Mouse (Mus musculus) limb, embryonic 11.5 days (tissue): ENCODE data around the gene Rps23. TPM values are rescaled to one million over a fixed set of nuclear protein-coding genes. Genes with fewer than 3 reads are reported as not detected.

Experiments used
- ATAC-seq: fragments of 200-750 bp; cut with Nextera tagmentation; 2 replicates; pipeline ENCODE4 v1.8.0; 2017; ENCODE audit warnings: low read depth; ENCODE audit not compliant: insufficient number of reproducible peaks, low FRiP score, low TSS enrichment
- DNase-seq: peaks from one replicate; pipeline ENCODE4 v3.0.0-alpha.2; 2015; ENCODE audit warnings: low spot score
- H3K27ac ChIP-seq: fragments of 300-500 bp; sonication (generic); replicated peaks from 2 replicates; pipeline ENCODE4 v1.5.1; 2014; ENCODE audit warnings: low read depth, mild to moderate bottlenecking, low read length
- H3K27me3 ChIP-seq: fragments of 300-500 bp; sonication (generic); 2 replicates; pipeline ENCODE4 v1.6.1; 2014; ENCODE audit warnings: mild to moderate bottlenecking, low read length, mixed read lengths; ENCODE audit not compliant: control insufficient read depth, insufficient read depth
- H3K36me3 ChIP-seq: fragments of 300-500 bp; sonication (generic); 2 replicates; pipeline ENCODE4 v1.6.1; 2014; ENCODE audit warnings: mild to moderate bottlenecking, low read length, moderate library complexity, mixed read lengths; ENCODE audit not compliant: control insufficient read depth, insufficient read depth
- H3K4me1 ChIP-seq: fragments of 300-500 bp; sonication (generic); 2 replicates; pipeline ENCODE4 v1.6.1; 2014; ENCODE audit warnings: low read length, mixed read lengths; ENCODE audit not compliant: control insufficient read depth, insufficient read depth
- H3K4me2 ChIP-seq: fragments of 300-500 bp; sonication (generic); 2 replicates; pipeline ENCODE4 v1.6.1; 2014; ENCODE audit warnings: low read depth, mild to moderate bottlenecking, moderate library complexity; ENCODE audit not compliant: severe bottlenecking
- H3K4me3 ChIP-seq: fragments of 300-500 bp; sonication (generic); 2 replicates; pipeline ENCODE4 v1.5.1; 2014; ENCODE audit warnings: low read depth, low read length
- H3K9ac ChIP-seq: fragments of 300-500 bp; sonication (generic); 2 replicates; pipeline ENCODE4 v1.6.1; 2014; ENCODE audit warnings: mild to moderate bottlenecking, low read length
- H3K9me3 ChIP-seq: fragments of 300-500 bp; sonication (generic); 2 replicates; pipeline ENCODE4 v1.6.1; 2016; ENCODE audit warnings: low read length; ENCODE audit not compliant: control insufficient read depth
- WGBS: fragments of 180-500 bp; shearing (Covaris S2); extraction: QIAGEN DNeasy Blood & Tissue Kit; methylation state at CpG from one replicate; pipeline ENCODE4 v1.1.7; 2014; 5-methylcytosine and 5-hydroxymethylcytosine counted together
- polyA plus RNA-seq: library from polyadenylated mRNA; unstranded; fragments of >200 nt; fragmentation: Nextera tagmentation; extraction: Ambion mirVana; gene quantifications from 2 replicates; pipeline ENCODE4 v1.2.1, GENCODE M21; 2014

Rps23 gene
- 287 and 289 TPM in 2 replicates for polyA plus RNA-seq

DNA sequence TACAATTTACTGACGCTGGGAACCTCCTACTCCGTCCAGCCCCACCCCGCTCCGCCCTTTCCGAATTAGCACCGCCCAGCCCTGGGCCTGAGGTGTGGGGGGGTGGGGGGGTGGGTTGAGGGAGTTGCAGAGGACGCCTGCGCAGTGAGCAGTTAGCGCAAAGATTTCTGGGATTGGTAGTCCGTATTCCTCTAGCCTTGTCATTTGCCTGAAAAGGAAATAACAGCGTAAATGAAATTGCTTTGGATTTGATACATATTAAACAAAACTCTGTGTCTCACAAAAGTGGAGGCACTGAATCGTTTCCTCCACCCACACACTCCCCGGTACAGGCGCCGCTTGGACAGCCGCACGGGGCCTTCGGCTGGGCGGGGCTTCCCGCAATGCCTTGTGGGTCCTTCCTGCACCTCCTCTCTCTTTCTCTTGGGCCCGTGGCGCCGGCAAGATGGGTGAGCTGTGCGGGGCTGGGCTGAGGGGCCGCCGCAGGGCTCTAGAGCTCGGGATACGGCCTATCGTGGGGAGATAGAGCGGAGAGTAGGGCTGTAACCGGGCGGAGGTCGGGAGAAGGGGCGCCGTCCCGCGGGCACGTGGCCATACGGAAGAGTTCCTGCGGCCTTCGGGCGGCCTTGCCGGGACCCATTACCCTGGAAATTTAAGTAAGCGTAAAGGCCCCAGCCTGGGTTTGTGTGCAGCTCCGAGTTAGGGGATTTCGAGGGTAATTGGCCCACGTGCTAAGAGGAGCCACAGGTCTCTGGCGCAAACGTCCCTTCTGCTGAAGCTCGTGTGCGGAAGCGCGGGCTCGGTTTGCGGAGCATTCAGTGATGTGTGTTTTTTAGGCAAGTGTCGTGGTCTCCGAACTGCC is at the start of gene Rps23:
Gene Rps23 (plus strand): TSS at position 208 of the 862 bp plus-strand sequence.
- WGBS: under 1% methylated on average over 57 of the region's 57 CpGs
- H3K27ac ChIP-seq: peak within 1 kb of the TSS; percentile 47; the same call in 1 of the 2 replicates
- H3K4me1 ChIP-seq: no peaks in the 10 kb centered on the region
- peak; percentile 93 for DNase-seq
- H3K9ac ChIP-seq: peak within 1 kb of the TSS; percentile 98
- no peaks in the 10 kb centered on the region for H3K9me3 ChIP-seq
- H3K4me3 ChIP-seq: peak within 1 kb of the TSS; percentile 93
- ATAC-seq: peak; percentile 98
- no peaks in the 10 kb centered on the region for H3K27me3 ChIP-seq
- H3K4me2 ChIP-seq: peak within 1 kb of the TSS; percentile 69
- peaks cover 14% of the 10 kb centered on the region for H3K36me3 ChIP-seq

DNA sequence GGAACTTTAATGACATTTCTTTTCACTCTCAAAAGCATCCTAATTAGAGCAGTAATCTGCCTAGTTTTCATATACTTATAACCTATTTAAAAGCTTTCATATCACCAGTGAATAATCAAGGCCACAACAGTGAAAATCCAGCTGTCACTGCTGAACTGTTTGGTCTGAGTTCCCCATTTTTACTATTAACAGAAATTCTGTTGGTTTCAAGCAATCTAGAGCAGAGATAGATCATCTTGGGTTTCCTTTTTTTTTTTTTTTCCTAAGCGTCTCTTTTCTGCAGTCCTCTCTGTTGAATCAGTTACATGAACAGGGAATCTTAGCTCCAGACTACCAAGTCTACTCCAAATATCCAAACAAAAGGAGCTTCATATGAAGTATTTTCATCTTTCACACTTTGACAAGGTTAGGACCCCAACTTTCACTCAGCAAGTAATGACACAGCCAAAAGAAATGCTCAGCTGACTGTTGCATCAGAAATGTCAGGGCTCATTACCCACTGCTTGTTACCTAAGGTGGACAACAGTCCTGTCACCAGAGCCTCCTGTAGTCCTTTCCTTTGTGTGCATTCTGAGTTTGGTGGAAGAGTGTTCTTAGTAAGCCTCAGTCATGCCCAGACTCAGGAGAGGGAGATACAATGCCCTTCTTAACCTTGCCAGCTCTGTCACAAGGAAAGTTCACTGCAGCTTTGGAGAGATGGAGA is 40.9 kb upstream of the Rps23 start:
- H3K4me1 ChIP-seq: peaks cover 3% of the 10 kb centered on the region; the same call in 1 of the 2 replicates
- no peak for DNase-seq
- H3K4me3 ChIP-seq: no peak overlapping the region
- no peak for ATAC-seq
- no peak overlapping the region for H3K27ac ChIP-seq
- H3K27me3 ChIP-seq: no peaks in the 10 kb centered on the region
- no peak overlapping the region for H3K4me2 ChIP-seq
- H3K36me3 ChIP-seq: no peaks in the 10 kb centered on the region
- no peak overlapping the region for H3K9ac ChIP-seq
- H3K9me3 ChIP-seq: no peaks in the 10 kb centered on the region; the same call in 1 of the 2 replicates
- 92% methylated on average over 1 of the region's 1 CpGs for WGBS

GRCm38 (mm10) chr13:90885856-90886532 is 36.8 kb upstream of the Rps23 start:
- Histone ChIP-seq H3K9ac (no peak overlapping the region), H3K27ac (no peak overlapping the region), H3K27me3 (no peaks in the 10 kb centered on the region), H3K4me1 (peaks cover 3% of the 10 kb centered on the region; the same call in 1 of the 2 replicates), H3K4me3 (peak overlapping the region; percentile 28), H3K4me2 (peak overlapping the region; percentile 52), H3K9me3 (no peaks in the 10 kb centered on the region; the same call in 1 of the 2 replicates), H3K36me3 (no peaks in the 10 kb centered on the region)
- no peak for DNase-seq
- ATAC-seq: peak; percentile 28; the same call in 1 of the 2 replicates
- 44% methylated on average over 13 of the region's 13 CpGs for WGBS

- H3K9ac ChIP-seq: no peak overlapping the region
- ATAC-seq (peak; percentile 67), DNase-seq (peak; percentile 87)
- no peaks in the 10 kb centered on the region for H3K27me3 ChIP-seq
- H3K4me3 ChIP-seq: peak overlapping the region; percentile 28
- no peaks in the 10 kb centered on the region for H3K36me3 ChIP-seq
- H3K4me1 ChIP-seq: peaks cover 3% of the 10 kb centered on the region; the same call in 1 of the 2 replicates
- no peaks in the 10 kb centered on the region; the same call in 1 of the 2 replicates for H3K9me3 ChIP-seq
- under 1% methylated on average over 18 of the region's 18 CpGs for WGBS
- no peak overlapping the region for H3K27ac ChIP-seq
- H3K4me2 ChIP-seq: peak overlapping the region; percentile 52
Observed at GRCm38 (mm10) chr13:90886568-90886983, 36.2 kb upstream of the Rps23 start.

DNA sequence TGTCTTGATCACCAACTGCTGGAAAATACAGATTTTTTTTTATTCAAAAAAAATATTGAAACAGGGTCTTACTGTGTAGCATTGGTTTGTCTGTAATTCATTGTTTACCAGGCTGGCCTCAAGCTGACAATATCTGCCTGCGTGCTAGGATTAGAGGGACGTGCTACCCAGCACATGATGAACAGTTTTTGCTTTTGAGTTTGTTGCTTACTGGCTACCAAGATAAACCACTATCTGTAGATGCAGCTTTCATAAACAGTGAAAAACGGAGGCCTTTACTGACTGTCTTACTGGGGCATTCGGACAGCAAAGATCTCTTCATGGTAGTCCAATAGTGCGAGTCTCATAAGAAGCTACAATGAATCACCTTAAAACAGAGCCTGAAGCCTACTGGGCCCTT is 32.6 kb upstream of the Rps23 start:
- H3K27me3 ChIP-seq: no peaks in the 10 kb centered on the region
- no peaks in the 10 kb centered on the region for H3K36me3 ChIP-seq
- no peak overlapping the region for H3K9ac ChIP-seq
- H3K4me2 ChIP-seq: no peak overlapping the region
- DNase-seq (no peak), ATAC-seq (no peak)
- WGBS: 92% methylated on average over 5 of the region's 5 CpGs
- peaks cover 3% of the 10 kb centered on the region; the same call in 1 of the 2 replicates for H3K4me1 ChIP-seq
- H3K4me3 ChIP-seq: no peak overlapping the region
- no peaks in the 10 kb centered on the region for H3K9me3 ChIP-seq
- no peak overlapping the region for H3K27ac ChIP-seq

- H3K4me2 ChIP-seq: no peak overlapping the region
- H3K4me3 ChIP-seq: no peak overlapping the region
- ATAC-seq: no peak
- no peaks in the 10 kb centered on the region for H3K9me3 ChIP-seq
- WGBS: 90% methylated on average over 4 of the region's 4 CpGs
- no peaks in the 10 kb centered on the region for H3K4me1 ChIP-seq
- no peaks in the 10 kb centered on the region for H3K36me3 ChIP-seq
- no peak overlapping the region for H3K9ac ChIP-seq
- no peaks in the 10 kb centered on the region for H3K27me3 ChIP-seq
- no peak overlapping the region for H3K27ac ChIP-seq
- no peak for DNase-seq
Observed at GRCm38 (mm10) chr13:90894819-90895218, 27.9 kb upstream of the Rps23 start.

- Histone ChIP-seq H3K4me2 (no peak overlapping the region), H3K27ac (no peak overlapping the region), H3K9me3 (no peaks in the 10 kb centered on the region), H3K4me3 (no peak overlapping the region), H3K36me3 (no peaks in the 10 kb centered on the region), H3K9ac (no peak overlapping the region), H3K4me1 (no peaks in the 10 kb centered on the region), H3K27me3 (no peaks in the 10 kb centered on the region)
- WGBS: 33% methylated on average over 2 of the region's 2 CpGs
- ATAC-seq (no peak), DNase-seq (no peak)
Observed at GRCm38 (mm10) chr13:90896098-90896497, 26.7 kb upstream of the Rps23 start.

- ATAC-seq: no peak
- Histone ChIP-seq H3K9me3 (no peaks in the 10 kb centered on the region), H3K9ac (no peak overlapping the region), H3K4me3 (no peak overlapping the region), H3K4me1 (no peaks in the 10 kb centered on the region), H3K27ac (no peak overlapping the region), H3K4me2 (no peak overlapping the region), H3K36me3 (no peaks in the 10 kb centered on the region), H3K27me3 (no peaks in the 10 kb centered on the region)
- DNase-seq: no peak
- WGBS: 92% methylated on average over 12 of the region's 12 CpGs
Observed at GRCm38 (mm10) chr13:90896821-90897220, 25.9 kb upstream of the Rps23 start.
